Mouse (Mus musculus) bone marrow, adult 2 months (tissue): ENCODE data around the gene Nav2. TPM values are rescaled to one million over a fixed set of nuclear protein-coding genes. Genes with fewer than 3 reads are reported as not detected.

Experiments
- H3K27ac ChIP-seq: fragments of 200-500 bp; 2 replicates; pipeline ENCODE4 v1.5.1; 2012; ENCODE audit warnings: low read depth, mild to moderate bottlenecking, control low read depth, inconsistent platforms, low read length; ENCODE audit not compliant: control insufficient read depth, poor library complexity, insufficient read depth
- H3K4me1 ChIP-seq: fragments of 200-500 bp; 2 replicates; pipeline ENCODE4 v1.6.1; 2011; ENCODE audit warnings: low read length; ENCODE audit not compliant: control insufficient read depth, insufficient read depth
- H3K4me3 ChIP-seq: fragments of 200-500 bp; replicated peaks from 2 replicates; pipeline ENCODE3; 2011; ENCODE audit warnings: mild to moderate bottlenecking, low read depth, low read length, control low read depth; ENCODE audit not compliant: control insufficient read depth
- CTCF ChIP-seq: fragments of 200-500 bp; IDR thresholded peaks from 2 replicates; pipeline ENCODE4 v1.5.1; 2011; ENCODE audit warnings: low read length, control low read depth; ENCODE audit not compliant: control insufficient read depth, insufficient read depth
- POLR2A ChIP-seq: fragments of 200-500 bp; IDR thresholded peaks from 2 replicates; pipeline ENCODE4 v1.6.1; 2011; ENCODE audit warnings: low read depth, mild to moderate bottlenecking, control low read depth, low read length, borderline replicate concordance; ENCODE audit not compliant: control insufficient read depth
- WGBS: fragments of 180-500 bp; shearing (Covaris S2); methylation state at CpG from one replicate; pipeline ENCODE4 v1.1.7; 2018; 5-methylcytosine and 5-hydroxymethylcytosine counted together
- polyA plus RNA-seq: library from polyadenylated mRNA; stranded (reverse); fragments of >200 nt; gene quantifications from 2 replicates; pipeline ENCODE4 v1.2.4, GENCODE M21; 2011; ENCODE audit warnings: low replicate concordance; ENCODE audit not compliant: missing spikeins, insufficient read depth, insufficient read length

The Nav2 gene
- polyA plus RNA-seq, 1 experiment: 8.5 TPM

DNA sequence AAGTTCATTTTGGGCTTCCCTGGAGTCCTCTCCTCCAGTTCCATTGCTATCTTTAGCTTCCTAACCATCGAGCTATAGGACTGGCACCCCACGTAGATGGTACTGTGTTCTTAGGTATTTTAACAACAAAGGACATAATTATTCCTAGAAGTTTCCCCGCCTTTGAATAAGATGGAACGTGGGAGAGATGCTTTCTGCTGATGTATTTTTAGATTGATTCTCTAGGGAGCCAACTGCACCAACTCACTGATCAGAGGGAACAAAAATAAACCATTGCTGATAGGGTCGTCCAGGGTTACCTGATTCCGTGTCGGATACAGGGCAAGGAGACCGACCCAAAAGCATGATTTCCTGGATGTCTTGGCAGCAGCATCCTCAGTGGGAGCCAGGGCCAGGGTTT is 272.5 kb downstream of the Nav2 start:
- Histone ChIP-seq H3K27ac (no peak overlapping the region), H3K4me3 (no peak overlapping the region), H3K4me1 (no peaks in the 10 kb centered on the region)
- TF ChIP-seq CTCF (no peak), POLR2A (no peak)
- 78% methylated on average over 8 of the region's 8 CpGs for WGBS

- H3K27ac ChIP-seq: no peak overlapping the region
- WGBS: 80% methylated on average over 5 of the region's 5 CpGs
- no peak for TF ChIP-seq POLR2A
- TF ChIP-seq CTCF: no peak
- no peaks in the 10 kb centered on the region for H3K4me1 ChIP-seq
- H3K4me3 ChIP-seq: no peak overlapping the region
Measured at GRCm38 (mm10) chr7:49182427-49182826, 273.9 kb downstream of the Nav2 start.

- WGBS: 80% methylated on average over 5 of the region's 5 CpGs
- no peak overlapping the region for H3K27ac ChIP-seq
- TF ChIP-seq POLR2A: no peak
- TF ChIP-seq CTCF: no peak
- H3K4me3 ChIP-seq: no peak overlapping the region
- H3K4me1 ChIP-seq: no peaks in the 10 kb centered on the region
Measured at GRCm38 (mm10) chr7:49183696-49184095, 275.2 kb downstream of the Nav2 start.

DNA sequence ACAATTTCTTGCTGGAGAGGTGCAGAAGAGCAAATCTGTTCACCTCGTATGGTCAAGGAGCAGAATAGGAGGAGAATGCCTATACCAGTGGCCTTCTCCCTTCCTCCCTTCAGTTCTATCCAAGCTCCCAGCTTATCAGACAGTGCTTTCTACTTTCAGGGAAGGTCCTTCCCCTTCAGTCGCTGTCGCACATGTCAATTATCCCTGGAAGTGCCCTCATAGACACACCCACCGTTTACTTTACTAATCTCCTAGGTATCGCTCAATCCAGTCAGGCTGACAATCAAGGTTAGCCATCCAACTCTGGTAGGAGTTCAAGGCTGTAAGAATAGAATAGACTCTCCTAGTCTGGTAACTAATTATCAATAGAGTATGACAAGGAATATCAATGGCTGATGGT is 277.5 kb downstream of the Nav2 start:
- no peak overlapping the region for H3K4me3 ChIP-seq
- 73% methylated on average over 5 of the region's 5 CpGs for WGBS
- no peak overlapping the region for H3K27ac ChIP-seq
- no peaks in the 10 kb centered on the region for H3K4me1 ChIP-seq
- TF ChIP-seq CTCF: no peak
- no peak for TF ChIP-seq POLR2A

DNA sequence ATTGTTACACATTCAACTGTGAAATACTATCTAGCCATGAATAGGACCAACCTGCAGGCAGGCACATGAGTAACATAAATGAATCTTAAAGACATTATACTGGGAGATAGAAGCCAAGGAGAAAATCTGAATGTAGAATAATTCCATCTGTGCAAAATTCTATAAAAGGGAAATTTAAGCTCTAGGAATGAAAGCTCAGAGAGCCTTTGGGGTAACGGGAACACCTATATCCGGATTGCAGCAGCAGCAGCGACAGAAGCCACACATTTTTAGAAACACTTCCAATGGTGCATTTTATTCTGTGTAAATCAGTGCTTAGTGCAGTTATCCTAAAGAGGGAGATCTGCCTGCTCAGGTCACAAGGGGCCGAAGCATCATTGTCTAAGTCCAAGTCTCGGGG is 280.8 kb downstream of the Nav2 start:
- TF ChIP-seq CTCF: no peak
- no peak for TF ChIP-seq POLR2A
- Histone ChIP-seq H3K27ac (no peak overlapping the region), H3K4me3 (no peak overlapping the region), H3K4me1 (no peaks in the 10 kb centered on the region)
- WGBS: 77% methylated on average over 5 of the region's 5 CpGs

GRCm38 (mm10) chr7:49190231-49190985 is 281.9 kb downstream of the Nav2 start:
- no peaks in the 10 kb centered on the region for H3K4me1 ChIP-seq
- 74% methylated on average over 4 of the region's 4 CpGs for WGBS
- no peak overlapping the region for H3K27ac ChIP-seq
- TF ChIP-seq POLR2A: no peak
- TF ChIP-seq CTCF: no peak
- H3K4me3 ChIP-seq: no peak overlapping the region

- Histone ChIP-seq H3K4me3 (no peak overlapping the region), H3K4me1 (no peaks in the 10 kb centered on the region), H3K27ac (no peak overlapping the region)
- TF ChIP-seq CTCF (no peak), POLR2A (no peak)
- 69% methylated on average over 7 of the region's 7 CpGs for WGBS
Measured at GRCm38 (mm10) chr7:49191081-49191678, 282.7 kb downstream of the Nav2 start.

DNA sequence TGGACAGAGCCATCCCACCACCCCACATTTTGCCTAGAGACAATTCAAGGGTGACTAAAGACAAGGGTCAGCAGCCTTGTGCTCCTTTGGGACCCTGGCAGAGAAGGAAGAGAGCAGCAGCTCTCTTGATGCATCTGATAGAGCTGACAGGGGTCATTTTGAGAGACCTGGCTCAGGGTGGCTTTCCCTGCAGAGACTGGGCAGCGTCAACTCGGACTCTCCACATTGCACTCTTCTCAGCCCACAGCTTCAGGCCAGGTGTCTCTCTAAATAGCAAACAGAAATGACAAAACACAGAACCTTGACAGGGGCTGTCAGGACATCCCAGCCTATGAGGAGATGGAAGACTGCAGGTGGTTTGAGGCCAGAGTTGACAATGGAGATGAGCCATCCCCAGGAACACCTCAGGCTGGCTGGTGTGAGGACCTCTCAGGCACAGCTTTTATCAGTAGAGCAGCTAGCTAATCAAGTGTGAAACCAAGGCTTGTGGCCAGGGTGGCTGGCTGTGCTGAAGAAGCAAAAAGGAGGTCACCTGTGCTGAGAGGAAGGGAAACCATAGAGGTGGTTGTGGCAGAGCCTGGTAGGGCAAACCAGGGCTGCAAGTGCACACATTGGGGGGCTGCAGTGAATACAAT is 283.7 kb downstream of the Nav2 start:
- H3K4me3 ChIP-seq: no peak overlapping the region
- no peak overlapping the region for H3K27ac ChIP-seq
- TF ChIP-seq POLR2A: no peak
- TF ChIP-seq CTCF: no peak
- 70% methylated on average over 2 of the region's 2 CpGs for WGBS
- no peaks in the 10 kb centered on the region for H3K4me1 ChIP-seq
